Comparison of ENCODE assay signal across 11 mouse cellular contexts in the genomic region with DNA sequence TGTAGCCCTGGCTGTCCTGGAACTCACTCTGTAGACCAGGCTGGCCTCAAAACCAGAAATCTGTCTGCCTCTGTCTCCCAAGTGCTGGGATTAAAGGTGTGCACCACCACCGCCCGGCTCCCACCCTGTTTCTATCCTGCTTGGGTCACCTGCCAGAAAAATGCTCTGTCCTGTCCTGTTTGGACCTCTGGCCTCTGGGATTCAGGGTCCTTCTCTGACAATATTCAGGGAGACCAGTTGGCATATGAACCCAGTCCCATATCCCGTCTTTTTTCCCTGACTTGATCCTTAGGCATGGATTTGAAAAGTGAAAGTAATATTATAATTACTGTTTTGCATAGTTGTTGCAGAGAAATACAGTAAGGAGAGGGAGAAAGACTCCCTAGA. TPM values are rescaled to one million over a fixed set of nuclear protein-coding genes. Genes with fewer than 3 reads are reported as not detected.
A peak's percentile ranks its signal among the peaks of the same experiment; 100 is the strongest.
DNase-seq lines count a peak whose midpoint lies in the region; ATAC-seq lines count a peak whose summit lies in the region.
"Had no signal": no experiment of that assay in that cellular context is flagged by ENCODE, and none has a peak within 500 bp of the region (broad histone marks: within the 10 kb centered on the region; RNA-seq: fewer than 3 reads in every experiment).

No protein-coding gene starts in this region.

- H3K9ac ChIP-seq in forebrain, embryonic 13.5 days, result no peak overlapping the region
- H3K9ac ChIP-seq in forebrain, embryonic 11.5 days (ENCODE audit: low read length), result no peak overlapping the region
- no peak overlapping the region for H3K9ac ChIP-seq in limb, embryonic 12.5 days (replicated peaks)
- H3K9ac ChIP-seq in liver, embryonic 16.5 days (ENCODE audit: low read depth, low read length), result peak overlapping the region; percentile 40
- H3K9ac ChIP-seq: hindbrain, embryonic 15.5 days had no signal

- H3K4me1 ChIP-seq in forebrain, embryonic 13.5 days, result peaks cover 38% of the 10 kb centered on the region
- H3K4me1 ChIP-seq in forebrain, embryonic 11.5 days (replicated peaks; ENCODE audit: control insufficient read depth, insufficient read depth, low read length), result no peaks in the 10 kb centered on the region; the same call in 1 of the 2 replicates
- peaks cover 26% of the 10 kb centered on the region for H3K4me1 ChIP-seq in limb, embryonic 12.5 days (replicated peaks)
- H3K4me1 ChIP-seq in limb, embryonic 10.5 days, result peaks cover 37% of the 10 kb centered on the region
- peaks cover 42% of the 10 kb centered on the region for H3K4me1 ChIP-seq in embryonic facial prominence, embryonic 10.5 days
- H3K4me1 ChIP-seq in liver, embryonic 16.5 days (ENCODE audit: control insufficient read depth, low read depth, low read length), result peaks cover 21% of the 10 kb centered on the region

- WGBS in forebrain, embryonic 13.5 days, result 76% methylated on average over 3 of the region's 3 CpGs
- 85% methylated on average over 3 of the region's 3 CpGs for WGBS in forebrain, embryonic 11.5 days
- 72% methylated on average over 3 of the region's 3 CpGs for WGBS in limb, embryonic 12.5 days
- WGBS in limb, embryonic 10.5 days, result 88% methylated on average over 3 of the region's 3 CpGs
- WGBS in embryonic facial prominence, embryonic 10.5 days, result 80% methylated on average over 3 of the region's 3 CpGs
- 70% methylated on average over 3 of the region's 3 CpGs for WGBS in liver, embryonic 16.5 days (ENCODE audit: insufficient replicate concordance)

- no peaks in the 10 kb centered on the region for H3K9me3 ChIP-seq in forebrain, embryonic 13.5 days (replicated peaks)
- H3K9me3 ChIP-seq in forebrain, embryonic 11.5 days (ENCODE audit: control insufficient read depth, low read length), result no peaks in the 10 kb centered on the region
- no peaks in the 10 kb centered on the region for H3K9me3 ChIP-seq in limb, embryonic 12.5 days
- H3K9me3 ChIP-seq in limb, embryonic 10.5 days (replicated peaks), result no peaks in the 10 kb centered on the region
- H3K9me3 ChIP-seq in embryonic facial prominence, embryonic 10.5 days, result no peaks in the 10 kb centered on the region
- no peaks in the 10 kb centered on the region for H3K9me3 ChIP-seq in liver, embryonic 16.5 days (replicated peaks; ENCODE audit: control insufficient read depth, low read length)
- H3K9me3 ChIP-seq: embryonic facial prominence, embryonic 15.5 days; hindbrain, embryonic 15.5 days had no signal

- H3K4me2 ChIP-seq in forebrain, embryonic 13.5 days, result 0 out of 2 replicates have a peak overlapping the region, but pooled peaks have one; percentile 7
- no peak overlapping the region for H3K4me2 ChIP-seq in forebrain, embryonic 11.5 days (ENCODE audit: low read depth, low read length, severe bottlenecking)
- H3K4me2 ChIP-seq in limb, embryonic 12.5 days, result peak overlapping the region; percentile 23; the same call in 1 of the 2 replicates
- peak overlapping the region; percentile 25; the same call in 1 of the 2 replicates for H3K4me2 ChIP-seq in liver, embryonic 16.5 days (ENCODE audit: low read depth, low read length)

- DNase-seq in forebrain, embryonic 11.5 days (ENCODE audit: low spot score), result no peak
- no peak for DNase-seq in limb, embryonic 10.5 days (ENCODE audit: low spot score)
- no peak for DNase-seq in embryonic facial prominence, embryonic 10.5 days (ENCODE audit: low spot score)
- no peak for DNase-seq in adipocyte (ENCODE audit: low spot score)
- no peak for DNase-seq in adrenal gland, postnatal 4 days (ENCODE audit: low spot score in 2 of 2)

- no peak overlapping the region for H3K4me3 ChIP-seq in forebrain, embryonic 13.5 days
- no peak overlapping the region for H3K4me3 ChIP-seq in forebrain, embryonic 11.5 days (ENCODE audit: low read depth, low read length)
- no peak overlapping the region for H3K4me3 ChIP-seq in limb, embryonic 12.5 days (replicated peaks)
- H3K4me3 ChIP-seq in limb, embryonic 10.5 days, result no peak overlapping the region; the same call in 1 of the 2 replicates
- 0 out of 2 replicates have a peak overlapping the region, but pooled peaks have one; percentile 30 for H3K4me3 ChIP-seq in embryonic facial prominence, embryonic 10.5 days
- H3K4me3 ChIP-seq in liver, embryonic 16.5 days (ENCODE audit: low read depth, low read length), result no peak overlapping the region; the same call in 1 of the 2 replicates

- peaks cover 11% of the 10 kb centered on the region; the same call in 1 of the 2 replicates for H3K27me3 ChIP-seq in forebrain, embryonic 13.5 days
- no peaks in the 10 kb centered on the region for H3K27me3 ChIP-seq in forebrain, embryonic 11.5 days (ENCODE audit: control insufficient read depth, insufficient read depth, low read length)
- H3K27me3 ChIP-seq in limb, embryonic 12.5 days, result 0 out of 2 replicates have a peak, but pooled peaks cover 3% of the 10 kb centered on the region
- no peaks in the 10 kb centered on the region for H3K27me3 ChIP-seq in limb, embryonic 10.5 days (ENCODE audit: low read depth, poor library complexity, severe bottlenecking)
- no peaks in the 10 kb centered on the region; the same call in none of the 2 replicates for H3K27me3 ChIP-seq in embryonic facial prominence, embryonic 10.5 days (replicated peaks; ENCODE audit: low read depth, poor library complexity, severe bottlenecking)
- H3K27me3 ChIP-seq in liver, embryonic 16.5 days (ENCODE audit: control insufficient read depth, insufficient read depth, low read depth, low read length), result peaks cover 8% of the 10 kb centered on the region
- H3K27me3 ChIP-seq: embryonic facial prominence, embryonic 15.5 days; hindbrain, embryonic 15.5 days had no signal

- H3K36me3 ChIP-seq in forebrain, embryonic 13.5 days (ENCODE audit: poor library complexity, severe bottlenecking), result peaks cover 22% of the 10 kb centered on the region
- H3K36me3 ChIP-seq in forebrain, embryonic 11.5 days (ENCODE audit: control insufficient read depth, insufficient read depth, low read length), result no peaks in the 10 kb centered on the region; the same call in 1 of the 2 replicates
- peaks cover 38% of the 10 kb centered on the region for H3K36me3 ChIP-seq in limb, embryonic 12.5 days
- peaks cover 38% of the 10 kb centered on the region for H3K36me3 ChIP-seq in limb, embryonic 10.5 days
- peaks cover 35% of the 10 kb centered on the region for H3K36me3 ChIP-seq in embryonic facial prominence, embryonic 10.5 days (replicated peaks)
- peaks cover 2% of the 10 kb centered on the region; the same call in 1 of the 2 replicates for H3K36me3 ChIP-seq in liver, embryonic 16.5 days (ENCODE audit: control insufficient read depth, insufficient read depth)

- no peak overlapping the region for H3K27ac ChIP-seq in forebrain, embryonic 13.5 days
- no peak overlapping the region for H3K27ac ChIP-seq in forebrain, embryonic 11.5 days (ENCODE audit: low read depth, low read length)
- H3K27ac ChIP-seq in limb, embryonic 12.5 days, result no peak overlapping the region
- H3K27ac ChIP-seq in limb, embryonic 10.5 days, result no peak overlapping the region
- H3K27ac ChIP-seq in embryonic facial prominence, embryonic 10.5 days (replicated peaks), result no peak overlapping the region
- peak overlapping the region; percentile 39; the same call in 1 of the 2 replicates for H3K27ac ChIP-seq in liver, embryonic 16.5 days (ENCODE audit: low read length)
- H3K27ac ChIP-seq: hindbrain, embryonic 15.5 days had no signal

- no peak for ATAC-seq in forebrain, embryonic 13.5 days
- ATAC-seq in forebrain, embryonic 11.5 days (replicated peaks; ENCODE audit: low FRiP score), result no peak
- no peak for ATAC-seq in limb, embryonic 12.5 days (ENCODE audit: insufficient number of reproducible peaks, insufficient read depth, low FRiP score, low TSS enrichment, low read depth)
- no peak for ATAC-seq in liver, embryonic 16.5 days (ENCODE audit: low read depth)

RNA-seq across cellular contexts. Expression of gene Grn, which starts 1.6 kb away (rescaled TPM):
- polyA plus RNA-seq in forebrain, embryonic 13.5 days (2015; fragmentation: Nextera tagmentation; extraction: Ambion mirVana), result 49.5 and 53.9 TPM in 2 replicates
- polyA plus RNA-seq in forebrain, embryonic 11.5 days (2014; fragmentation: Nextera tagmentation; extraction: Ambion mirVana), result 65.7 and 72.8 TPM in 2 replicates
- 101 and 106 TPM in 2 replicates for polyA plus RNA-seq in limb, embryonic 12.5 days (2016; fragmentation: Nextera tagmentation; extraction: Ambion mirVana)
- polyA plus RNA-seq in limb, embryonic 10.5 days (2016; fragmentation: Nextera tagmentation; extraction: Ambion mirVana), result 78.5 and 93.2 TPM in 2 replicates
- polyA plus RNA-seq in embryonic facial prominence, embryonic 10.5 days (2016; fragmentation: Nextera tagmentation; extraction: Ambion mirVana), result 79.4 and 87.3 TPM in 2 replicates
- polyA plus RNA-seq in liver, embryonic 16.5 days (2015; fragmentation: Nextera tagmentation; extraction: Ambion mirVana), result 103 and 118 TPM in 2 replicates
- total RNA-seq in adrenal gland, postnatal 4 days (2021), result 100 to 1,000 TPM; 170 to 175 TPM

RNA-seq across cellular contexts. Expression of gene Fam171a2, which starts 15.8 kb away (rescaled TPM):
- polyA plus RNA-seq in forebrain, embryonic 13.5 days (2015; fragmentation: Nextera tagmentation; extraction: Ambion mirVana), result 8.5 and 9.3 TPM in 2 replicates
- 11.0 and 11.2 TPM in 2 replicates for polyA plus RNA-seq in forebrain, embryonic 11.5 days (2014; fragmentation: Nextera tagmentation; extraction: Ambion mirVana)
- polyA plus RNA-seq in limb, embryonic 12.5 days (2016; fragmentation: Nextera tagmentation; extraction: Ambion mirVana), result 9.7 and 10.7 TPM in 2 replicates
- 3.7 and 4.2 TPM in 2 replicates for polyA plus RNA-seq in limb, embryonic 10.5 days (2016; fragmentation: Nextera tagmentation; extraction: Ambion mirVana)
- 3.4 and 3.7 TPM in 2 replicates for polyA plus RNA-seq in embryonic facial prominence, embryonic 10.5 days (2016; fragmentation: Nextera tagmentation; extraction: Ambion mirVana)
- 0.20 and 0.34 TPM in 2 replicates for polyA plus RNA-seq in liver, embryonic 16.5 days (2015; fragmentation: Nextera tagmentation; extraction: Ambion mirVana)
- 10 to 100 TPM; 22.5 to 22.9 TPM for total RNA-seq in adrenal gland, postnatal 4 days (2021)
- polyA plus RNA-seq: CD4-positive, CD25-positive, alpha-beta regulatory T cell, adult 4 months had no signal

RNA-seq across cellular contexts. Expression of gene Slc25a39, which starts 24.0 kb away (rescaled TPM):
- polyA plus RNA-seq in forebrain, embryonic 13.5 days (2015; fragmentation: Nextera tagmentation; extraction: Ambion mirVana), result 157 and 159 TPM in 2 replicates
- 196 and 214 TPM in 2 replicates for polyA plus RNA-seq in forebrain, embryonic 11.5 days (2014; fragmentation: Nextera tagmentation; extraction: Ambion mirVana)
- 164 and 174 TPM in 2 replicates for polyA plus RNA-seq in limb, embryonic 12.5 days (2016; fragmentation: Nextera tagmentation; extraction: Ambion mirVana)
- 209 and 242 TPM in 2 replicates for polyA plus RNA-seq in limb, embryonic 10.5 days (2016; fragmentation: Nextera tagmentation; extraction: Ambion mirVana)
- polyA plus RNA-seq in embryonic facial prominence, embryonic 10.5 days (2016; fragmentation: Nextera tagmentation; extraction: Ambion mirVana), result 229 and 241 TPM in 2 replicates
- 454 and 500 TPM in 2 replicates for polyA plus RNA-seq in liver, embryonic 16.5 days (2015; fragmentation: Nextera tagmentation; extraction: Ambion mirVana)
- total RNA-seq in adrenal gland, postnatal 4 days (2021), result 100 to 1,000 TPM; 254 to 261 TPM

RNA-seq across cellular contexts. Expression of gene Itga2b, which starts 38.2 kb away (rescaled TPM):
- polyA plus RNA-seq in forebrain, embryonic 13.5 days (2015; fragmentation: Nextera tagmentation; extraction: Ambion mirVana), result 2.9 and 3.8 TPM in 2 replicates
- 5.0 and 7.4 TPM in 2 replicates for polyA plus RNA-seq in forebrain, embryonic 11.5 days (2014; fragmentation: Nextera tagmentation; extraction: Ambion mirVana)
- 6.9 and 7.0 TPM in 2 replicates for polyA plus RNA-seq in limb, embryonic 12.5 days (2016; fragmentation: Nextera tagmentation; extraction: Ambion mirVana)
- 4.6 and 5.3 TPM in 2 replicates for polyA plus RNA-seq in limb, embryonic 10.5 days (2016; fragmentation: Nextera tagmentation; extraction: Ambion mirVana)
- polyA plus RNA-seq in embryonic facial prominence, embryonic 10.5 days (2016; fragmentation: Nextera tagmentation; extraction: Ambion mirVana), result 3.9 and 6.5 TPM in 2 replicates
- 28.0 and 32.9 TPM in 2 replicates for polyA plus RNA-seq in liver, embryonic 16.5 days (2015; fragmentation: Nextera tagmentation; extraction: Ambion mirVana)
- 1 to 10 TPM; 6.1 to 8.4 TPM for total RNA-seq in adrenal gland, postnatal 4 days (2021)

RNA-seq across cellular contexts. Expression of gene Rundc3a, which starts 38.5 kb away (rescaled TPM):
- 93.9 and 94.8 TPM in 2 replicates for polyA plus RNA-seq in forebrain, embryonic 13.5 days (2015; fragmentation: Nextera tagmentation; extraction: Ambion mirVana)
- polyA plus RNA-seq in forebrain, embryonic 11.5 days (2014; fragmentation: Nextera tagmentation; extraction: Ambion mirVana), result 33.1 and 35.4 TPM in 2 replicates
- 1.7 and 2.3 TPM in 2 replicates for polyA plus RNA-seq in limb, embryonic 12.5 days (2016; fragmentation: Nextera tagmentation; extraction: Ambion mirVana)
- 1.2 and 1.3 TPM in 2 replicates for polyA plus RNA-seq in limb, embryonic 10.5 days (2016; fragmentation: Nextera tagmentation; extraction: Ambion mirVana)
- 10.0 and 11.9 TPM in 2 replicates for polyA plus RNA-seq in embryonic facial prominence, embryonic 10.5 days (2016; fragmentation: Nextera tagmentation; extraction: Ambion mirVana)
- polyA plus RNA-seq in liver, embryonic 16.5 days (2015; fragmentation: Nextera tagmentation; extraction: Ambion mirVana), result 2.1 and 2.2 TPM in 2 replicates
- total RNA-seq in adrenal gland, postnatal 4 days (2021), result 10 to 100 TPM; 59.3 to 61.2 TPM
